Mouse (Mus musculus) MEL (cell line): ENCODE data around the gene Grem1. TPM values are rescaled to one million over a fixed set of nuclear protein-coding genes. Genes with fewer than 3 reads are reported as not detected.

Experiments used
- DNase-seq: peaks from one replicate; pipeline ENCODE4 v3.0.0; 2011; ENCODE audit warnings: low read depth, low spot score
- H3K27ac ChIP-seq: 2 replicates; pipeline ENCODE4 v1.5.1; 2012; ENCODE audit warnings: low read depth, mild to moderate bottlenecking, control low read depth, low read length, moderate library complexity; ENCODE audit not compliant: control insufficient read depth
- H3K27me3 ChIP-seq, 2 experiments: fragments of 150-350 bp in 1 of 2; sonication (generic) in 1 of 2; 2 replicates each; pipeline ENCODE4 v1.6.1; 2012; ENCODE audit warnings: low read length in 2 of 2, mild to moderate bottlenecking in 2 of 2, improper control_type of control experiment in 1 of 2, moderate library complexity in 1 of 2; ENCODE audit not compliant: insufficient read depth in 2 of 2, control insufficient read depth in 1 of 2
- H3K36me3 ChIP-seq, 2 experiments: 2 replicates each; pipeline ENCODE4 v1.6.1; 2012 to 2014; ENCODE audit warnings: low read length in 2 of 2, improper control_type of control experiment in 1 of 2, inconsistent platforms in 1 of 2, mild to moderate bottlenecking in 1 of 2; ENCODE audit not compliant: insufficient read depth in 2 of 2, control insufficient read depth in 1 of 2
- H3K4me1 ChIP-seq, 2 experiments: fragments of 150-350 bp in 1 of 2; sonication (generic) in 1 of 2; 2 replicates each; pipeline ENCODE4 v1.6.1; 2012; ENCODE audit warnings: low read length in 2 of 2, improper control_type of control experiment in 1 of 2, mild to moderate bottlenecking in 1 of 2; ENCODE audit not compliant: insufficient read depth in 2 of 2, control insufficient read depth in 1 of 2
- H3K4me3 ChIP-seq, 2 experiments: fragments of 150-350 bp in 1 of 2; sonication (generic) in 1 of 2; 2 replicates each; pipeline ENCODE4 v1.5.1; 2012; ENCODE audit warnings: low read depth in 2 of 2, low read length in 2 of 2, mild to moderate bottlenecking in 2 of 2, moderate library complexity in 2 of 2, control low read depth in 1 of 2, improper control_type of control experiment in 1 of 2; ENCODE audit not compliant: control insufficient read depth in 1 of 2, insufficient read depth in 1 of 2
- H3K79me2 ChIP-seq: 2 replicates; pipeline ENCODE4 v1.6.1; 2012; ENCODE audit warnings: mild to moderate bottlenecking, low read length, moderate library complexity; ENCODE audit not compliant: control insufficient read depth, poor library complexity, insufficient read depth
- H3K9ac ChIP-seq: 2 replicates; pipeline ENCODE4 v1.6.1; 2012; ENCODE audit warnings: low read depth, mild to moderate bottlenecking, control low read depth, low read length, moderate library complexity; ENCODE audit not compliant: control insufficient read depth, poor library complexity, severe bottlenecking
- H3K9me3 ChIP-seq: fragments of 150-350 bp; sonication (generic); replicated peaks from 2 replicates; pipeline ENCODE4 v1.6.1; 2012; ENCODE audit warnings: mild to moderate bottlenecking, low read length, improper control_type of control experiment, moderate library complexity; ENCODE audit not compliant: insufficient read depth
- BHLHE40 ChIP-seq: IDR thresholded peaks from 2 replicates; pipeline ENCODE4 v1.6.1; 2012; ENCODE audit warnings: low read depth, mild to moderate bottlenecking, inconsistent platforms, low read length, improper control_type of control experiment, borderline replicate concordance
- CHD1 ChIP-seq: IDR thresholded peaks from 2 replicates; pipeline ENCODE4 v1.6.1; 2012; ENCODE audit warnings: low read depth, mild to moderate bottlenecking, inconsistent platforms, low read length, improper control_type of control experiment
- CHD2 ChIP-seq: IDR thresholded peaks from 2 replicates; pipeline ENCODE4 v1.6.1; 2011; ENCODE audit warnings: low read length, improper control_type of control experiment
- CTCF ChIP-seq, 3 experiments: IDR thresholded peaks in 2 of 3; conservative IDR thresholded peaks in 1 of 3; 2 replicates each; pipeline ENCODE4 v1.5.1; 2011 to 2012; ENCODE audit warnings: low read length in 3 of 3, low read depth in 2 of 3, mild to moderate bottlenecking in 2 of 3, improper control_type of control experiment in 1 of 3, inconsistent platforms in 1 of 3, mixed read lengths in 1 of 3, moderate library complexity in 1 of 3; ENCODE audit not compliant: control insufficient read depth in 1 of 3, insufficient read depth in 1 of 3, poor library complexity in 1 of 3, severe bottlenecking in 1 of 3
- ETS1 ChIP-seq: IDR thresholded peaks from 2 replicates; pipeline ENCODE4 v1.6.1; 2012; ENCODE audit warnings: low read depth, mild to moderate bottlenecking, inconsistent platforms, low read length, improper control_type of control experiment, moderate library complexity
- GABPA ChIP-seq: IDR thresholded peaks from 2 replicates; pipeline ENCODE4 v1.6.1; 2012; ENCODE audit warnings: low read depth, mild to moderate bottlenecking, inconsistent platforms, low read length, improper control_type of control experiment, moderate library complexity
- GATA1 ChIP-seq: IDR thresholded peaks from 2 replicates; pipeline ENCODE4 v1.6.1; 2011; ENCODE audit warnings: low read depth, low read length, improper control_type of control experiment
- KAT2A ChIP-seq: conservative IDR thresholded peaks from 2 replicates; pipeline ENCODE4 v1.6.1; 2012; ENCODE audit warnings: low read depth, low read length, improper control_type of control experiment, inconsistent platforms
- MAFK ChIP-seq: IDR thresholded peaks from 2 replicates; pipeline ENCODE4 v1.6.1; 2011; ENCODE audit warnings: low read depth, mild to moderate bottlenecking, low read length, improper control_type of control experiment, borderline replicate concordance
- MAZ ChIP-seq: IDR thresholded peaks from 2 replicates; pipeline ENCODE4 v1.6.1; 2012; ENCODE audit warnings: low read depth, mild to moderate bottlenecking, inconsistent platforms, low read length, improper control_type of control experiment
- MEF2A ChIP-seq: IDR thresholded peaks from 2 replicates; pipeline ENCODE4 v1.6.1; 2014; ENCODE audit warnings: low read depth, mild to moderate bottlenecking, inconsistent platforms, low read length, improper control_type of control experiment; ENCODE audit not compliant: poor library complexity, insufficient replicate concordance, severe bottlenecking; ENCODE audit errors: extremely low read depth
- MYB ChIP-seq: IDR thresholded peaks from 2 replicates; pipeline ENCODE4 v1.6.1; 2011; ENCODE audit warnings: mild to moderate bottlenecking, low read depth, low read length, improper control_type of control experiment
- NELFE ChIP-seq: IDR thresholded peaks from 2 replicates; pipeline ENCODE4 v1.6.1; 2011; ENCODE audit warnings: low read depth, low read length, improper control_type of control experiment
- RAD21 ChIP-seq: IDR thresholded peaks from 2 replicates; pipeline ENCODE4 v1.6.1; 2011; ENCODE audit warnings: mild to moderate bottlenecking, low read depth, low read length, improper control_type of control experiment
- SIN3A ChIP-seq: IDR thresholded peaks from 2 replicates; pipeline ENCODE4 v1.6.1; 2012; ENCODE audit warnings: low read length, improper control_type of control experiment, inconsistent platforms
- SMC3 ChIP-seq: IDR thresholded peaks from 2 replicates; pipeline ENCODE4 v1.6.1; 2011; ENCODE audit warnings: low read depth, low read length, improper control_type of control experiment
- TAL1 ChIP-seq: IDR thresholded peaks from 2 replicates; pipeline ENCODE4 v1.6.1; 2012; ENCODE audit warnings: mild to moderate bottlenecking, inconsistent platforms, low read length, moderate library complexity, mixed read lengths
- TCF12 ChIP-seq: IDR thresholded peaks from 2 replicates; pipeline ENCODE4 v1.6.1; 2014; ENCODE audit warnings: low read depth, mild to moderate bottlenecking, inconsistent platforms, low read length, improper control_type of control experiment, moderate library complexity
- ZC3H11A ChIP-seq: IDR thresholded peaks from 2 replicates; pipeline ENCODE4 v1.6.1; 2012; ENCODE audit warnings: low read depth, mild to moderate bottlenecking, inconsistent platforms, low read length, improper control_type of control experiment
- ZKSCAN1 ChIP-seq: IDR thresholded peaks from 2 replicates; pipeline ENCODE4 v1.6.1; 2012; ENCODE audit warnings: low read depth, mild to moderate bottlenecking, inconsistent platforms, low read length, improper control_type of control experiment, moderate library complexity
- ZMIZ1 ChIP-seq: IDR thresholded peaks from 2 replicates; pipeline ENCODE4 v1.6.1; 2012; ENCODE audit warnings: low read depth, mild to moderate bottlenecking, inconsistent platforms, low read length, improper control_type of control experiment, moderate library complexity
- polyA plus RNA-seq, 2 experiments: library from polyadenylated mRNA; stranded (reverse) in 1 of 2; unstranded in 1 of 2; fragments of >175 nt in 1 of 2; fragments of >200 nt in 1 of 2; gene quantifications; 2 replicates each; pipeline versions ENCODE4 v1.2.1 to v1.2.4; 2012; ENCODE audit warnings: low replicate concordance in 2 of 2, low read depth in 1 of 2; ENCODE audit not compliant: insufficient read length in 2 of 2, insufficient read depth in 1 of 2, missing spikeins in 1 of 2
- total RNA-seq: library from RNA; depleted of rRNA; stranded (reverse); fragments of 300-350 nt; gene quantifications from 2 replicates; pipeline ENCODE4 v1.2.3, GENCODE M21; 2012; rRNA removed

The Grem1 gene
- not detected in 2 replicates for total RNA-seq
- polyA plus RNA-seq = not detected

DNA sequence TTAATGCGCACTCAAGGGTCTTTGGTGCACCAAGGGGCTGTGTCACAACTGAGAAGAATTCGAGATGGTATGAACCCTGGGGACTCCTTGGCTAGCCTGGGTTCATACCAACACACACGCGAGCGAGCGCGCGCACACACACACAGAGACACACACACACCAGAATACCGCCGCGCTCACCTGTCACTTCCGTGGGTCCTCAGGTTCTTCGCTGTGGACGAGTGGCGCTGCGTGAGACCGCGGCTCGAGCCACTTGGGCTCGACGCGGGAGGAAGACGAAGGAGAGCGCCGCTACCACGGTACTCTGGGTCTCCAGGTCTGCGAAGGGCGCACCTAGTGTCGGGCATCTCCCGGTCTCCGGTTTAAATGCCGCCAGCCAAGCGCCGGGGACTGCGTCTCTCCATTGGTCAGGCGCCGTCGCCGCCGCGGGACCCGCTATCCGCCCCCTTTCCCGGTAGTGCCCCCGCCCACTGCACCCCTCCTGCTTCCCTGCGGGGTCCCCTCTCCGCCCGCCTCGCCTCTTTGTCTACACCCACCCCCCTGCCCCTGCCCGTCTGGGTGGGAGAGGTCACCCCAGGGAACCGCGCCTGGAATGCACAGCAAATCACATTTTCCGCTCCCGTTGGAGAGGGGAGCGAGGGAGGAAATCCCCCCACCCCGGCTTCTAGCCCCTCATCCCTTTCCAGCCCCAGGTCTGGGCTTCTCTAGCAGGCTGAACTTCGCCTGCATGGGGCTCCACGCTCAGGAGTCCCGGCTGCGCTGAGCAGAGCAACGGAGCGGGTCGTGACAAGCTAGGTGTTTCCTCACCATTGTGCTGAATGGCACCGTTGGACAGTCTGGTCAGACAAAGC lies at the start of gene Grem1:
Gene Grem1, minus strand, starts transcription at position 336 of the 851 bp plus-strand sequence.
- no peak for DNase-seq
- Histone ChIP-seq H3K27ac (no peak within 1 kb of the TSS), H3K9ac (no peak within 1 kb of the TSS), H3K9me3 (no peaks in the 10 kb centered on the region), H3K79me2 (no peaks in the 10 kb centered on the region), H3K4me3 (no peak within 1 kb of the TSS), H3K36me3 (no peaks in the 10 kb centered on the region), H3K27me3 (no peaks in the 10 kb centered on the region), H3K4me1 (no peaks in the 10 kb centered on the region)
- TF ChIP-seq ZKSCAN1 (no peak), GATA1 (no peak), TCF12 (no peak), MYB (no peak), TAL1 (no peak), ZMIZ1 (no peak), ETS1 (no peak), CHD2 (no peak), NELFE (no peak), MAZ (no peak), MAFK (no peak), MEF2A (no peak), KAT2A (no peak), BHLHE40 (no peak), GABPA (no peak), SIN3A (no peak)

DNA sequence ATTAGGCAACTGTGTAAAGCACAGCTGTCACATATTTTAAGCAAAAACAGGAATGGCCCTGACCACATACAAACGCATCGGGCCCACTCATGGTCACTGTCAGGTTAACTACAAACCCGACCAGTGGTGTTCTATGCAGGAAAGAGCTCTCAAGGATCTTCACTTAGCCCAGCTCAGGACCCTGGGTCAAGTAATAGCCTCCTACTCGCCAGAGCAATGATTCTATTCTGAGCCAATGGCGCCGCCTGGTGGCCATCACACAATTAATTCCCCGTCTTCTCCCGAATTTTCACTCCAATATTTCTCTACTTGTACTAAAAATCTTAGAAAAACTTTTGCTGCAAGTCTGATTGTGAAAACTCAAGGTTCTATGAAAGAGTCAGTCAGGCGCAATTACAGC lies 49.2 kb upstream of the Grem1 start:
- Histone ChIP-seq H3K27me3 (no peaks in the 10 kb centered on the region), H3K27ac (no peak overlapping the region), H3K4me3 (no peak overlapping the region), H3K4me1 (no peaks in the 10 kb centered on the region), H3K79me2 (no peaks in the 10 kb centered on the region), H3K36me3 (no peaks in the 10 kb centered on the region), H3K9me3 (no peaks in the 10 kb centered on the region), H3K9ac (no peak overlapping the region)
- TF ChIP-seq CTCF (IDR thresholded peaks at IDR 0.05 in 2 of 3, conservative IDR thresholded peaks at IDR 0.05 in 1 of 3; ENCODE audit: control insufficient read depth in 1 of 3, insufficient read depth in 1 of 3, low read depth in 2 of 3, low read length in 3 of 3, poor library complexity in 1 of 3, severe bottlenecking in 1 of 3) (peak; percentile 74 to 85 (median 84)), SMC3 (peak; percentile 73), CHD1 (no peak), ZC3H11A (peak; percentile 61), RAD21 (peak; percentile 82)
- peak; percentile 58 for DNase-seq
